Mouse (Mus musculus): ENCODE data around the gene Gm28043. TPM values are rescaled to one million over a fixed set of nuclear protein-coding genes. Genes with fewer than 3 reads are reported as not detected.

Gene Gm28043
- polyA plus RNA-seq, 1 experiment from 2014 or later, result 0.98 TPM

- Histone ChIP-seq H3K9ac (peak within 1 kb of the TSS; percentile 98), H3K4me2 (peak within 1 kb of the TSS; percentile 88), H3K27me3 (no peaks in the 10 kb centered on the region), H3K4me1 (replicated peaks) (peaks cover 48% of the 10 kb centered on the region), H3K9me3 (replicated peaks) (no peaks in the 10 kb centered on the region), H3K27ac (peak within 1 kb of the TSS; percentile 99), H3K4me3 (replicated peaks) (peak within 1 kb of the TSS; percentile 96), H3K36me3 (peaks cover 27% of the 10 kb centered on the region)
- ATAC-seq (ENCODE audit: low read depth), result peak; percentile 89
- WGBS (ENCODE audit: insufficient replicate concordance), result 2% methylated on average over 41 of the region's 41 CpGs
- DNase-seq, result peak; percentile 95
Observed at GRCm38 (mm10) chr17:29660076-29660761, 45.5 kb downstream of the Gm28043 start, which contains the start of gene Cmtr1. Gene Cmtr1, plus strand, starts transcription at chr17:29660595.

- Histone ChIP-seq H3K4me2 (peak overlapping the region; percentile 88), H3K4me1 (replicated peaks) (peaks cover 48% of the 10 kb centered on the region), H3K4me3 (replicated peaks) (peak overlapping the region; percentile 96), H3K9me3 (replicated peaks) (no peaks in the 10 kb centered on the region), H3K27ac (peak overlapping the region; percentile 99), H3K36me3 (peaks cover 33% of the 10 kb centered on the region), H3K27me3 (no peaks in the 10 kb centered on the region), H3K9ac (peak overlapping the region; percentile 98)
- no peak for DNase-seq
- under 1% methylated on average over 41 of the region's 41 CpGs for WGBS (ENCODE audit: insufficient replicate concordance)
- peak; percentile 61; the same call in 1 of the 2 replicates for ATAC-seq (ENCODE audit: low read depth)
Observed at GRCm38 (mm10) chr17:29660762-29661391, 46.2 kb downstream of the Gm28043 start.

GRCm38 (mm10) chr17:29662145-29662544 is 47.5 kb downstream of the Gm28043 start:
- H3K9ac ChIP-seq, result peak overlapping the region; percentile 98; the same call in 1 of the 2 replicates

GRCm38 (mm10) chr17:29668051-29668986 is 53.6 kb downstream of the Gm28043 start:
- H3K27ac ChIP-seq, result peak overlapping the region; percentile 8; the same call in 1 of the 2 replicates
- H3K4me2 ChIP-seq, result no peak overlapping the region
- H3K9me3 ChIP-seq (replicated peaks), result no peaks in the 10 kb centered on the region
- 88% methylated on average over 10 of the region's 10 CpGs for WGBS (ENCODE audit: insufficient replicate concordance)
- H3K4me3 ChIP-seq (replicated peaks), result no peak overlapping the region
- H3K36me3 ChIP-seq, result peaks cover 79% of the 10 kb centered on the region
- no peak overlapping the region for H3K9ac ChIP-seq
- H3K4me1 ChIP-seq (replicated peaks), result peaks cover 49% of the 10 kb centered on the region
- no peaks in the 10 kb centered on the region for H3K27me3 ChIP-seq
- DNase-seq, result no peak
- ATAC-seq (ENCODE audit: low read depth), result no peak

More at GRCm38 (mm10) chr17:29662145-29662544, 47.5 kb downstream of the Gm28043 start:
- H3K4me2 ChIP-seq, result peak overlapping the region; percentile 88
- H3K27me3 ChIP-seq, result no peaks in the 10 kb centered on the region
- DNase-seq (no peak), ATAC-seq (ENCODE audit: low read depth) (no peak)
- no peak overlapping the region; the same call in 1 of the 2 replicates for H3K27ac ChIP-seq
- no peaks in the 10 kb centered on the region for H3K9me3 ChIP-seq (replicated peaks)
- 85% methylated on average over 6 of the region's 6 CpGs for WGBS (ENCODE audit: insufficient replicate concordance)
- H3K36me3 ChIP-seq, result peaks cover 45% of the 10 kb centered on the region
- H3K4me3 ChIP-seq (replicated peaks), result peak overlapping the region; percentile 96
- peaks cover 48% of the 10 kb centered on the region for H3K4me1 ChIP-seq (replicated peaks)

GRCm38 (mm10) chr17:29669030-29669429 is 54.4 kb downstream of the Gm28043 start:
- Histone ChIP-seq H3K4me2 (peak overlapping the region; percentile 54), H3K27ac (peak overlapping the region; percentile 87), H3K9ac (peak overlapping the region; percentile 26), H3K4me1 (replicated peaks) (peaks cover 49% of the 10 kb centered on the region), H3K36me3 (peaks cover 79% of the 10 kb centered on the region), H3K9me3 (replicated peaks) (no peaks in the 10 kb centered on the region), H3K4me3 (replicated peaks) (no peak overlapping the region), H3K27me3 (no peaks in the 10 kb centered on the region)
- ATAC-seq (ENCODE audit: low read depth) (peak; percentile 47; the same call in 1 of the 2 replicates), DNase-seq (no peak)
- 55% methylated on average over 4 of the region's 4 CpGs for WGBS (ENCODE audit: insufficient replicate concordance)

- H3K9ac ChIP-seq, result peak overlapping the region; percentile 44
- H3K4me3 ChIP-seq (replicated peaks), result peak overlapping the region; percentile 8; the same call in 1 of the 2 replicates
- H3K4me2 ChIP-seq, result peak overlapping the region; percentile 54
- peaks cover 46% of the 10 kb centered on the region for H3K4me1 ChIP-seq (replicated peaks)
- H3K27me3 ChIP-seq, result no peaks in the 10 kb centered on the region
- H3K9me3 ChIP-seq (replicated peaks), result no peaks in the 10 kb centered on the region
- DNase-seq (peak; percentile 73), ATAC-seq (ENCODE audit: low read depth) (peak; percentile 98)
- peaks cover 79% of the 10 kb centered on the region for H3K36me3 ChIP-seq
- peak overlapping the region; percentile 87 for H3K27ac ChIP-seq
Observed at GRCm38 (mm10) chr17:29669936-29670335, 55.3 kb downstream of the Gm28043 start.

GRCm38 (mm10) chr17:29671021-29671420 is 56.3 kb downstream of the Gm28043 start:
- peaks cover 79% of the 10 kb centered on the region for H3K36me3 ChIP-seq
- no peak overlapping the region for H3K4me2 ChIP-seq
- H3K4me1 ChIP-seq (replicated peaks), result peaks cover 46% of the 10 kb centered on the region
- H3K9me3 ChIP-seq (replicated peaks), result no peaks in the 10 kb centered on the region
- no peaks in the 10 kb centered on the region for H3K27me3 ChIP-seq
- 94% methylated on average over 2 of the region's 2 CpGs for WGBS (ENCODE audit: insufficient replicate concordance)
- peak overlapping the region; percentile 87 for H3K27ac ChIP-seq
- ATAC-seq (ENCODE audit: low read depth) (no peak), DNase-seq (no peak)
- no peak overlapping the region for H3K9ac ChIP-seq
- no peak overlapping the region for H3K4me3 ChIP-seq (replicated peaks)

GRCm38 (mm10) chr17:29673325-29673724 is 58.6 kb downstream of the Gm28043 start:
- DNase-seq (no peak), ATAC-seq (ENCODE audit: low read depth) (no peak)
- H3K4me2 ChIP-seq, result no peak overlapping the region
- H3K9me3 ChIP-seq (replicated peaks), result no peaks in the 10 kb centered on the region
- WGBS (ENCODE audit: insufficient replicate concordance), result 88% methylated on average over 4 of the region's 4 CpGs
- H3K36me3 ChIP-seq, result peaks cover 80% of the 10 kb centered on the region
- H3K27me3 ChIP-seq, result no peaks in the 10 kb centered on the region
- peaks cover 37% of the 10 kb centered on the region for H3K4me1 ChIP-seq (replicated peaks)
- no peak overlapping the region for H3K4me3 ChIP-seq (replicated peaks)
- H3K27ac ChIP-seq, result no peak overlapping the region
- no peak overlapping the region for H3K9ac ChIP-seq

GRCm38 (mm10) chr17:29678526-29678925 is 63.9 kb downstream of the Gm28043 start:
- H3K9ac ChIP-seq, result no peak overlapping the region
- no peak for ATAC-seq (ENCODE audit: low read depth)
- no peaks in the 10 kb centered on the region for H3K9me3 ChIP-seq (replicated peaks)
- DNase-seq, result no peak
- H3K4me3 ChIP-seq (replicated peaks), result no peak overlapping the region
- H3K4me2 ChIP-seq, result no peak overlapping the region
- peaks cover 11% of the 10 kb centered on the region for H3K4me1 ChIP-seq (replicated peaks)
- H3K27ac ChIP-seq, result no peak overlapping the region
- H3K36me3 ChIP-seq, result peaks cover 98% of the 10 kb centered on the region
- 82% methylated on average over 8 of the region's 8 CpGs for WGBS (ENCODE audit: insufficient replicate concordance)
- no peaks in the 10 kb centered on the region for H3K27me3 ChIP-seq

- Histone ChIP-seq H3K4me1 (replicated peaks) (peaks cover 18% of the 10 kb centered on the region), H3K27ac (no peak overlapping the region), H3K4me2 (no peak overlapping the region), H3K9ac (no peak overlapping the region), H3K4me3 (replicated peaks) (no peak overlapping the region), H3K36me3 (peaks cover 98% of the 10 kb centered on the region), H3K9me3 (replicated peaks) (no peaks in the 10 kb centered on the region), H3K27me3 (no peaks in the 10 kb centered on the region)
- DNase-seq, result no peak
- ATAC-seq (ENCODE audit: low read depth), result no peak
- 83% methylated on average over 6 of the region's 6 CpGs for WGBS (ENCODE audit: insufficient replicate concordance)
Observed at GRCm38 (mm10) chr17:29679038-29679767, 64.5 kb downstream of the Gm28043 start.
